Mouse (Mus musculus): ENCODE measurements at regions not wholly inside any gene's neighbourhood (a gene's known extent, or its start where the extent isn't known, plus 50 kb on each side); places are given as distances from the start of the nearest gene placed in this dataset.

DNA sequence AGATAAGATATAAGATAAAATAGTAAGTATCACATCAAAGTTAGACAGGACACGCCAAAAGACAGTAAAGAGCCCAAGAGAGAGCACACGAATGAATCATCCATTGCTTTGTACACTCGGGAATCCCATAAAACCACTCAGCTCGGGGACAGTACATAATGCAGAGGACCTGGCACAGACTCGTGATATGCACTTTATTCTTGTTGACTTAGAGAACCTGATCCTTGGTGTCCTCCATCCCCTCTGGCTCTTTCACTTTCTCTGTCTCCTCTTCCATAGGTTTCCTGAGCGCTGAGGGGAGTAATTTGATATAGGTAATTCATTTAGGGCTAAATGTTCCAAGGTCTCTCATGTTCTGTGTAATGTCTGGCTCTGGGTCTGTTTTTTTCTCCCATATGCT is 83.3 kb upstream of the Mtap start:
- H3K36me3 ChIP-seq (ENCODE audit: control insufficient read depth, insufficient read depth, low read length) = no peaks in the 10 kb centered on the region
- H3K9me3 ChIP-seq (ENCODE audit: control insufficient read depth, low read length) = no peaks in the 10 kb centered on the region
- 46% methylated on average over 6 of the region's 6 CpGs for WGBS
- H3K27ac ChIP-seq (ENCODE audit: low read length) = no peak overlapping the region
- no peaks in the 10 kb centered on the region for H3K27me3 ChIP-seq (replicated peaks; ENCODE audit: control insufficient read depth, insufficient read depth, low read length)
- H3K4me3 ChIP-seq (ENCODE audit: low read length) = no peak overlapping the region
- ATAC-seq = no peak
- H3K4me1 ChIP-seq (ENCODE audit: control insufficient read depth, insufficient read depth, low read length) = no peaks in the 10 kb centered on the region
- no peak overlapping the region for H3K4me2 ChIP-seq (ENCODE audit: low read depth, low read length)
- H3K9ac ChIP-seq (ENCODE audit: low read depth, low read length) = no peak overlapping the region

DNA sequence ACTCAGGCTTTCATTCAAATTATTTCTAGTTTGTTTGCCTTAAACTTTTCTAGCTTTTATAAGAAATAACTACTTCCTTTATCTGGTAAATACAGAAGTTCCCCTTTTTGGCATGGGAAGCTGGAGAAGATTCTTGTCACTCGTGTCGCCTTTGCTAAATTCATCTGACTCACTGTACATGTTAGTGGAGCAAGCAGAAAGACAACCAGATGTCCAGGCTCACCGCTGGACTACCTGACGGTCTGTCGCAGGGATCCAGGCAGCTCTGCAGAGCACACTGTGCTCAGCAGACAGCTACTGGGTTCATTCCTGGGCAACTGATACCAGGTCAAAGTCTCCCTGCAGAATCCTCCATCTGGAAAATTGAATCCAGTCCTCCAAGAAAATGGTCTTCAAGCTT is 85.0 kb upstream of the Mtap start:
- Histone ChIP-seq H3K36me3 (ENCODE audit: control insufficient read depth, insufficient read depth, low read length) (no peaks in the 10 kb centered on the region), H3K4me2 (ENCODE audit: low read depth, low read length) (no peak overlapping the region), H3K9ac (ENCODE audit: low read depth, low read length) (no peak overlapping the region), H3K9me3 (ENCODE audit: control insufficient read depth, low read length) (no peaks in the 10 kb centered on the region), H3K27ac (ENCODE audit: low read length) (no peak overlapping the region), H3K4me1 (ENCODE audit: control insufficient read depth, insufficient read depth, low read length) (no peaks in the 10 kb centered on the region), H3K27me3 (replicated peaks; ENCODE audit: control insufficient read depth, insufficient read depth, low read length) (no peaks in the 10 kb centered on the region), H3K4me3 (ENCODE audit: low read length) (no peak overlapping the region)
- ATAC-seq = no peak
- 72% methylated on average over 5 of the region's 5 CpGs for WGBS

DNA sequence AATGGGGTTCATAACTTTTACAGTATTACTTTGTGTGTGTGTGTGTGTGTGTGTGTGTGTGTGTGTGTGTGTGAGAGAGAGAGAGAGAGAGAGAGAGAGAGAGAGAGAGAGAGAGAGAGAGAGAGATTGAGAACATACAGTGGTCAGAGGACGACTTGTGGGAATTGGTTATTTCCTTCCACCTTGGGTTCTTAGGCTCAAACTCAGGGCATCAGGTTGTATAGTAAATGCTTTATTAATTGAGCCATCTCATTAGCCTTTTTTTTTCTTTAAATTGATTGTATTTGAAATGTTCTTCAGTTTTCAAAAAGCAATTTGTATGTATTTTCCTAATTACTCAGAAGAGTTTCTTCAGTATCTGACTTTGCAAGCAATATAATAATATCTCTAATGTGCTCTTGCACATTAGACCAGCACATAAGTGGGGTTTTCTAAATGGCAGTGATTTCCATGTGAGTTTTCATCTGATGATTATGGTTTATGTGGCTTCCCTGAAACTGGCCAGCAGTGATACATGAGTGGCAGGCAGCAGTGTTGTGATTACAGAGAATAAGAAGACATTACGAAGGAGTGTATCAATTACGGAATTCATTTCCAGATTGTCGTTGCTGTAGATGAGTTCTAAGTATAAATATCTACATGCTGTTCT is 86.2 kb upstream of the Mtap start:
- no peak for ATAC-seq
- WGBS = 72% methylated on average over 4 of the region's 4 CpGs
- H3K27ac ChIP-seq (ENCODE audit: low read length) = no peak overlapping the region
- H3K36me3 ChIP-seq (ENCODE audit: control insufficient read depth, insufficient read depth, low read length) = no peaks in the 10 kb centered on the region
- H3K4me3 ChIP-seq (ENCODE audit: low read length) = no peak overlapping the region
- H3K9ac ChIP-seq (ENCODE audit: low read depth, low read length) = no peak overlapping the region
- H3K4me1 ChIP-seq (ENCODE audit: control insufficient read depth, insufficient read depth, low read length) = no peaks in the 10 kb centered on the region
- no peaks in the 10 kb centered on the region for H3K9me3 ChIP-seq (ENCODE audit: control insufficient read depth, low read length)
- no peak overlapping the region for H3K4me2 ChIP-seq (ENCODE audit: low read depth, low read length)
- H3K27me3 ChIP-seq (replicated peaks; ENCODE audit: control insufficient read depth, insufficient read depth, low read length) = no peaks in the 10 kb centered on the region

DNA sequence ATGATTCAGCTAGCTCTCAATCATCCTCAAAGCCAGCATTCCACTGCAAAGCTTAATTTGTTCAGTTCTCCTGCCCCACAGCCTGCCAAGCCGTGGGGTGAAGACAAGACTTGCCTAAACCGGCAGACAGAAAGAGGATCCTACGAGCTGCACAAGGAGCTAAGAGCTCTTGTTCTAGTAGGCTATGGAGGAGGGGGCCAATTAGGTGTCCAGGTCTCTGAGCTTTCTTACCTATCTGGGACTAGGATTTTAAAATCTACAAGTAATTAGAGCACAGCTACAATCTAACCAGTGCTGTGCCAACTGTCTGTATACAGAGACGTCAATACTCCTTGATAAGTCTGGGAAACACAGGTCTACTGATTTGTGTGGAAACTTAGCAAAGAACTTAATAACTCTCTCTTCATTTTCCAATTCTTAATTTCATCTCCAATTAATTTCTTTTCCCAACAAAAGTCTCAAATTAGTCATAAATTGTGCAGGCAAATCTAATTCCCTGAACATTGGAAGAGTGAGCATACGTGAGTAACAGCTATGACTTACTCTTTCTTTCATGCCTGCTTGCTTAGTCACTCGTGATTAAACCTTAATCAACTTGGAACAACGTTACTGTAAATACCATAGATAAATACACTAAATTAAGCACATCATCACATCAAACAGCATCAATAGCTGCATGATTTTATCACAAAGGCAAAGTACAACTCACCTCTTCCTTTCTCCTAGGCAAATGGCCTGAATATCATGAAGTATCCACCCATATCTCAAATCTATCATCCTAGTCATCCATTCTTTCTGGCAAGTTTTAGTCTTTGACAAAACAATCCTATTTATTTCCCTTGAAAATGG is 87.1 kb upstream of the Mtap start:
- H3K9ac ChIP-seq (ENCODE audit: low read depth, low read length) = no peak overlapping the region
- ATAC-seq = no peak
- no peaks in the 10 kb centered on the region for H3K4me1 ChIP-seq (ENCODE audit: control insufficient read depth, insufficient read depth, low read length)
- H3K27me3 ChIP-seq (replicated peaks; ENCODE audit: control insufficient read depth, insufficient read depth, low read length) = no peaks in the 10 kb centered on the region
- no peaks in the 10 kb centered on the region for H3K9me3 ChIP-seq (ENCODE audit: control insufficient read depth, low read length)
- H3K4me2 ChIP-seq (ENCODE audit: low read depth, low read length) = no peak overlapping the region
- H3K27ac ChIP-seq (ENCODE audit: low read length) = no peak overlapping the region
- no peak overlapping the region for H3K4me3 ChIP-seq (ENCODE audit: low read length)
- WGBS = 61% methylated on average over 7 of the region's 7 CpGs
- H3K36me3 ChIP-seq (ENCODE audit: control insufficient read depth, insufficient read depth, low read length) = no peaks in the 10 kb centered on the region

DNA sequence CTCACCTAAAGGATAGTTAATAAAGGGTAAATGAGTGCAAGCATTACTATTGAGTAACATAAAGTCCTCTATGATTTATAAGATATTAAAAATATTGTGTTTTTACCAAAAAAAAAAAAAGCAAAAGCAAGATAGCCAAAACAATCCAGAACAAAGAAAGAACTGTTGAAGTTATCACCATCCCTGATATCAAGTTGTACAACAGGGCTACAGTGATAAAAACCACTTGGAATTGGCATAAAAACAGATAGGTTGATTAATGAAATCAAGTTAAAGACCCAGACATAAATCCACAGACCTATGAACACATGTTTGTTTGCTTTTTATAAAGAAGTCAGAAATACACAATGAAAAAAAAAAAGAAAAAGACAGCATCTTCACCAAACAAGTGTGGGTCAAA is 92.4 kb upstream of the Mtap start:
- Histone ChIP-seq H3K4me3 (ENCODE audit: low read length) (no peak overlapping the region), H3K4me1 (ENCODE audit: control insufficient read depth, insufficient read depth, low read length) (no peaks in the 10 kb centered on the region), H3K9ac (ENCODE audit: low read depth, low read length) (no peak overlapping the region), H3K27me3 (replicated peaks; ENCODE audit: control insufficient read depth, insufficient read depth, low read length) (no peaks in the 10 kb centered on the region), H3K36me3 (ENCODE audit: control insufficient read depth, insufficient read depth, low read length) (no peaks in the 10 kb centered on the region), H3K27ac (ENCODE audit: low read length) (no peak overlapping the region), H3K4me2 (ENCODE audit: low read depth, low read length) (no peak overlapping the region), H3K9me3 (ENCODE audit: control insufficient read depth, low read length) (no peaks in the 10 kb centered on the region)
- ATAC-seq = no peak

DNA sequence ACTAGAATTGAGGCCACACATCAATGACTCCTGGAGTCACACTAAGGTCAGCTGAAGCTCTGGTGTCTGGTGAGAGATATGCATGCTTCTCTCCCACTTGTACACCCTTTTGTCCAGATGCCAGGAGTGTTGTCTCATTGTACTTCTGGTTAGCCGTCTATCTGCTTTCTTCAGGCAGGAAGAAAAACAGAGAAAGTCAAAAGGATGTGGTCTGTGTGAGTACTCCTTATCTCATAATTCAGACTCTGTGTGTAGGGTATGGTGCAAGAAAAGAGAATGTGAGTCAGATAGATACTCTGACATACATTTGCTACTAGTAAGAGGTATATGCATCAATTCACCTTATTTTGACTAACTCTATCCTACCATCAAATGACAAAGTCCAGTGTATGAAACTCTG is 92.9 kb upstream of the Mtap start:
- ATAC-seq = no peak
- H3K27me3 ChIP-seq (replicated peaks; ENCODE audit: control insufficient read depth, insufficient read depth, low read length) = no peaks in the 10 kb centered on the region
- no peak overlapping the region for H3K27ac ChIP-seq (ENCODE audit: low read length)
- H3K4me1 ChIP-seq (ENCODE audit: control insufficient read depth, insufficient read depth, low read length) = no peaks in the 10 kb centered on the region
- H3K4me3 ChIP-seq (ENCODE audit: low read length) = no peak overlapping the region
- H3K4me2 ChIP-seq (ENCODE audit: low read depth, low read length) = no peak overlapping the region
- H3K9me3 ChIP-seq (ENCODE audit: control insufficient read depth, low read length) = no peaks in the 10 kb centered on the region
- no peaks in the 10 kb centered on the region for H3K36me3 ChIP-seq (ENCODE audit: control insufficient read depth, insufficient read depth, low read length)
- no peak overlapping the region for H3K9ac ChIP-seq (ENCODE audit: low read depth, low read length)
- WGBS = 60% methylated on average over 1 of the region's 1 CpGs

DNA sequence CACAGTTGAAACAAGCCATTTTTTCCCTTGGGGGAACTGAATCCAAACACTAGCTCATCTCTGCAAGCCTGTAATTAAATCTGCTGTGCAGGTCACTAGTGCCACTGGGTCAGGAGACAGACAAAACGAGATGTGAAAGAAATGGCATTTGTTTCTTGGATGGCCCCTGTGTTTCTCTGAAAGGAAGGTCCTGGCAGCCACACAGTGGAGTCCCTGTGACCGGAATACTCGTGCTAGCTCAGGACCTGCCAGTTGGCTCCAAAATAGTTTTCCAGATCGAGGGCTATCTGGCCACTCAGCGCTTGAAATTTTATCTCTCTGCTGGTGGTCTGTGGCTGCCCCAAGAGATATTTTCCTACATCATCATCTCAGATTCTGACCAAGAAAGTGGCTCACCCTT is 96.1 kb upstream of the Mtap start:
- H3K4me3 ChIP-seq (ENCODE audit: low read length) = no peak overlapping the region
- no peaks in the 10 kb centered on the region for H3K9me3 ChIP-seq (ENCODE audit: control insufficient read depth, low read length)
- H3K27ac ChIP-seq (ENCODE audit: low read length) = no peak overlapping the region
- no peaks in the 10 kb centered on the region for H3K4me1 ChIP-seq (ENCODE audit: control insufficient read depth, insufficient read depth, low read length)
- H3K27me3 ChIP-seq (replicated peaks; ENCODE audit: control insufficient read depth, insufficient read depth, low read length) = no peaks in the 10 kb centered on the region
- WGBS = 67% methylated on average over 5 of the region's 5 CpGs
- ATAC-seq = no peak
- no peak overlapping the region for H3K9ac ChIP-seq (ENCODE audit: low read depth, low read length)
- H3K4me2 ChIP-seq (ENCODE audit: low read depth, low read length) = no peak overlapping the region
- H3K36me3 ChIP-seq (ENCODE audit: control insufficient read depth, insufficient read depth, low read length) = no peaks in the 10 kb centered on the region

DNA sequence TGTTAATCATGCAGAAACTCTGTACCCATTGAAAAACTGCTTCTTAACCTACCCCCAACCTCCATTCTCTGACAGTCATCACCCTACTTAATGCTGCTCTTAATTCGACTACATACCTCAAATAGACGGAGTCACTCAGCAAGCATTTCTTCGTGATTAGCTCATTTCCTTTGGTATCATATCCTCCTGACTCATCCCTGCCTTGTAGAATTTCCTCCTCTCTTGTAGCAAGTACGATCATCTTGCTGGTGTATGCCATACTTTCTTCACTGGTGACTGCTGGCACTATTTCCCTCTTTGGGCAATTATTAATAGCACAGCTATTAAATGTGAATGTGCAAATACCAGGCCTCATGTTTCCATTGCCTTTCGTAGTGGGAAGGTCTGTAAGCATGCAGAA is 98.0 kb upstream of the Mtap start:
- Histone ChIP-seq H3K9me3 (ENCODE audit: control insufficient read depth, low read length) (no peaks in the 10 kb centered on the region), H3K4me2 (ENCODE audit: low read depth, low read length) (no peak overlapping the region), H3K27ac (ENCODE audit: low read length) (no peak overlapping the region), H3K36me3 (ENCODE audit: control insufficient read depth, insufficient read depth, low read length) (no peaks in the 10 kb centered on the region), H3K4me1 (ENCODE audit: control insufficient read depth, insufficient read depth, low read length) (no peaks in the 10 kb centered on the region), H3K27me3 (replicated peaks; ENCODE audit: control insufficient read depth, insufficient read depth, low read length) (no peaks in the 10 kb centered on the region), H3K9ac (ENCODE audit: low read depth, low read length) (no peak overlapping the region), H3K4me3 (ENCODE audit: low read length) (no peak overlapping the region)
- ATAC-seq = no peak
- WGBS = 68% methylated on average over 5 of the region's 5 CpGs

DNA sequence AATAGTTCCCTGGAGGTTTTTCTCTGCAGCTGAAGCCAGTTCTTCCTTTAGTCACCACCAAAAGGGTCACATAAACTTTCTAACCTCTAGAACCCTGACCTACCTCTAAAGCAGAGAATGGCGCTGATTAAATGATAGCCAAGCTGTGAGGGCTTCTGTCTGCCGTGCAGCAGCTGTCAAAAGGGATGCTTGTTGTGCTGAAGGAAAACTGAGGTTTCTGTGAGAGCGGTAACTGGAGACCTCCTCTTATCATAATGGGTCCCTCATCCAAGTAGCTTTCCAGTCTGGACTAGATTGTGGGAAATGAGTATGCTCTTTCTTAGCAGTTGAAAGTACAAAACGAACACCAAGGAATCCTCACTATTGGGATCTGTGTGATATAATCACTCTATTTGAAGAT is 98.8 kb upstream of the Mtap start:
- Histone ChIP-seq H3K4me2 (ENCODE audit: low read depth, low read length) (no peak overlapping the region), H3K27ac (ENCODE audit: low read length) (no peak overlapping the region), H3K4me3 (ENCODE audit: low read length) (no peak overlapping the region), H3K9me3 (ENCODE audit: control insufficient read depth, low read length) (no peaks in the 10 kb centered on the region), H3K9ac (ENCODE audit: low read depth, low read length) (no peak overlapping the region), H3K36me3 (ENCODE audit: control insufficient read depth, insufficient read depth, low read length) (no peaks in the 10 kb centered on the region), H3K4me1 (ENCODE audit: control insufficient read depth, insufficient read depth, low read length) (no peaks in the 10 kb centered on the region), H3K27me3 (replicated peaks; ENCODE audit: control insufficient read depth, insufficient read depth, low read length) (no peaks in the 10 kb centered on the region)
- 66% methylated on average over 4 of the region's 4 CpGs for WGBS
- ATAC-seq = no peak

DNA sequence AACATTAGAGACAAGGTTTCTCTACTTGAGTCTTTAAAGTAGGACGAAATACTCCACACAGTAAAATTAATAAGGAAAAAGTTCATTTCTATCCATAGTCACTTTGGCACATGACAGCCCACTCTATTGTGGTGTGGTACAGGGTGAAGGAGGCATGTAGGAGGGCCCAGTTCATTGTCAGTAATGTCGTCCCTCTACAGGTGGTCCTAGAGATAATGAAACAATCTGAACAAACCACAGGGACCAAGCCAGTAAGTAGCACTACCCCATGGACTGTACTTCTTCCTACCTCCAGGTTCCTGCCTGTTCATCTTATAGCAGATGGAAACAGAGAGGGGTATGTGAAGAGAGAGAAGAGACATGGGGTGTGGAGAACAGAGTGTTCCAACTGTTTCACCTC is 102.1 kb upstream of the Mtap start:
- no peak overlapping the region for H3K9ac ChIP-seq (ENCODE audit: low read depth, low read length)
- no peaks in the 10 kb centered on the region for H3K36me3 ChIP-seq (ENCODE audit: control insufficient read depth, insufficient read depth, low read length)
- no peak for ATAC-seq
- no peaks in the 10 kb centered on the region for H3K27me3 ChIP-seq (replicated peaks; ENCODE audit: control insufficient read depth, insufficient read depth, low read length)
- no peak overlapping the region for H3K27ac ChIP-seq (ENCODE audit: low read length)
- H3K4me3 ChIP-seq (ENCODE audit: low read length) = no peak overlapping the region
- no peaks in the 10 kb centered on the region for H3K9me3 ChIP-seq (ENCODE audit: control insufficient read depth, low read length)
- 82% methylated on average over 2 of the region's 2 CpGs for WGBS
- no peaks in the 10 kb centered on the region for H3K4me1 ChIP-seq (ENCODE audit: control insufficient read depth, insufficient read depth, low read length)
- no peak overlapping the region for H3K4me2 ChIP-seq (ENCODE audit: low read depth, low read length)
